In genomic region chr4:130984416-130985182, GRCm38 (mm10) we compare ENCODE assay signal across 19 mouse cellular contexts. TPM values are rescaled to one million over a fixed set of nuclear protein-coding genes. Genes with fewer than 3 reads are reported as not detected.
DNase-seq lines count a peak whose midpoint lies in the region; ATAC-seq lines count a peak whose summit lies in the region.
"Had no signal": no experiment of that assay in that cellular context is flagged by ENCODE, and none has a peak within 500 bp of the region (broad histone marks: within the 10 kb centered on the region; RNA-seq: fewer than 3 reads in every experiment).

No protein-coding gene starts in this region.

- WGBS in hindbrain, embryonic 10.5 days = 71% methylated on average over 17 of the region's 17 CpGs
- 68% methylated on average over 17 of the region's 17 CpGs for WGBS in hindbrain, embryonic 14.5 days
- WGBS in embryonic facial prominence, embryonic 13.5 days = 31% methylated on average over 17 of the region's 17 CpGs

- H3K4me1 ChIP-seq in hindbrain, embryonic 10.5 days (replicated peaks) = 0 out of 2 replicates have a peak, but pooled peaks cover 6% of the 10 kb centered on the region
- peaks cover 8% of the 10 kb centered on the region; the same call in 1 of the 2 replicates for H3K4me1 ChIP-seq in hindbrain, embryonic 14.5 days (replicated peaks; ENCODE audit: control insufficient read depth, insufficient read depth, low read length)
- H3K4me1 ChIP-seq in embryonic facial prominence, embryonic 13.5 days = peaks cover 21% of the 10 kb centered on the region
- H3K4me1 ChIP-seq: heart, embryonic 13.5 days; neural tube, embryonic 12.5 days; stomach, embryonic 15.5 days had no signal

- H3K4me2 ChIP-seq in hindbrain, embryonic 14.5 days (replicated peaks) = no peak overlapping the region
- no peak overlapping the region; the same call in 1 of the 2 replicates for H3K4me2 ChIP-seq in embryonic facial prominence, embryonic 13.5 days
- H3K4me2 ChIP-seq: heart, embryonic 13.5 days; limb, embryonic 13.5 days; neural tube, embryonic 12.5 days; stomach, embryonic 15.5 days had no signal

- H3K9me3 ChIP-seq in hindbrain, embryonic 10.5 days = no peaks in the 10 kb centered on the region
- no peaks in the 10 kb centered on the region for H3K9me3 ChIP-seq in hindbrain, embryonic 14.5 days (ENCODE audit: control insufficient read depth, low read length)
- H3K9me3 ChIP-seq in embryonic facial prominence, embryonic 13.5 days = no peaks in the 10 kb centered on the region
- H3K9me3 ChIP-seq: G1E; heart, embryonic 13.5 days; limb, embryonic 13.5 days; neural tube, embryonic 12.5 days; stomach, embryonic 15.5 days had no signal

- H3K27me3 ChIP-seq in hindbrain, embryonic 10.5 days (ENCODE audit: insufficient read depth, poor library complexity, severe bottlenecking) = peaks cover 3% of the 10 kb centered on the region; the same call in 1 of the 2 replicates
- no peaks in the 10 kb centered on the region for H3K27me3 ChIP-seq in hindbrain, embryonic 14.5 days (ENCODE audit: control insufficient read depth, insufficient read depth, low read length)
- H3K27me3 ChIP-seq in embryonic facial prominence, embryonic 13.5 days = 0 out of 2 replicates have a peak, but pooled peaks cover 7% of the 10 kb centered on the region
- H3K27me3 ChIP-seq: heart, embryonic 13.5 days; limb, embryonic 13.5 days; neural tube, embryonic 12.5 days; stomach, embryonic 15.5 days had no signal

- H3K27ac ChIP-seq in hindbrain, embryonic 10.5 days = peak overlapping the region; percentile 57; the same call in 1 of the 2 replicates
- no peak overlapping the region for H3K27ac ChIP-seq in hindbrain, embryonic 14.5 days
- peak overlapping the region; percentile 44; the same call in 1 of the 2 replicates for H3K27ac ChIP-seq in embryonic facial prominence, embryonic 13.5 days
- H3K27ac ChIP-seq: heart, embryonic 13.5 days; limb, embryonic 13.5 days; neural tube, embryonic 12.5 days; stomach, embryonic 15.5 days had no signal

- no peak overlapping the region for H3K4me3 ChIP-seq in hindbrain, embryonic 10.5 days
- no peak overlapping the region for H3K4me3 ChIP-seq in hindbrain, embryonic 14.5 days (replicated peaks; ENCODE audit: low read length)
- H3K4me3 ChIP-seq in embryonic facial prominence, embryonic 13.5 days = no peak overlapping the region
- H3K4me3 ChIP-seq: heart, embryonic 13.5 days; limb, embryonic 13.5 days; neural tube, embryonic 12.5 days; stomach, embryonic 15.5 days had no signal

- DNase-seq in hindbrain, embryonic 10.5 days (ENCODE audit: low spot score) = no peak
- DNase-seq in hindbrain, embryonic 14.5 days (ENCODE audit: low spot score) = no peak
- DNase-seq in Muller cell, postnatal 12 days (ENCODE audit: inconsistent ontology term) = peak; percentile 10
- DNase-seq in mesoderm, embryonic 11.5 days (ENCODE audit: low read depth, low spot score) = peak; percentile 4
- DNase-seq in spleen, adult 12 weeks (ENCODE audit: low spot score) = no peak
- DNase-seq in thymus, postnatal 14 days = no peak
- no peak for DNase-seq in spleen, postnatal 36 days (ENCODE audit: low spot score in 2 of 2)
- DNase-seq: adrenal gland, adult 8-10 months; cerebellum, adult 8-10 months; gastrocnemius, postnatal 25 days; heart, postnatal 4 days; kidney, adult 11 months; kidney, postnatal 36 days had no signal

- H3K36me3 ChIP-seq in hindbrain, embryonic 10.5 days = no peaks in the 10 kb centered on the region
- no peaks in the 10 kb centered on the region for H3K36me3 ChIP-seq in hindbrain, embryonic 14.5 days (replicated peaks; ENCODE audit: control insufficient read depth, insufficient read depth)
- H3K36me3 ChIP-seq in embryonic facial prominence, embryonic 13.5 days = no peaks in the 10 kb centered on the region
- H3K36me3 ChIP-seq: G1E; heart, embryonic 13.5 days; limb, embryonic 13.5 days; neural tube, embryonic 12.5 days; stomach, embryonic 15.5 days had no signal

- ATAC-seq in hindbrain, embryonic 14.5 days (ENCODE audit: low FRiP score) = no peak
- no peak for ATAC-seq in embryonic facial prominence, embryonic 13.5 days (ENCODE audit: insufficient number of reproducible peaks, insufficient read depth, low FRiP score, low TSS enrichment, low read depth)

- H3K9ac ChIP-seq in hindbrain, embryonic 14.5 days = no peak overlapping the region
- no peak overlapping the region for H3K9ac ChIP-seq in embryonic facial prominence, embryonic 13.5 days
- H3K9ac ChIP-seq: heart, embryonic 13.5 days; limb, embryonic 13.5 days; neural tube, embryonic 12.5 days; stomach, embryonic 15.5 days had no signal

RNA-seq across cellular contexts. Expression of gene Matn1, which starts 40.4 kb away (rescaled TPM):
- 0.17 TPM in 1 of 2 replicates, not detected in the other for polyA plus RNA-seq in hindbrain, embryonic 10.5 days (2016; fragmentation: Nextera tagmentation; extraction: Ambion mirVana)
- 0.43 TPM in 1 of 2 replicates, not detected in the other for polyA plus RNA-seq in hindbrain, embryonic 14.5 days (2014; fragmentation: Nextera tagmentation; extraction: Ambion mirVana)
- polyA plus RNA-seq in embryonic facial prominence, embryonic 13.5 days (2015; fragmentation: Nextera tagmentation; extraction: Ambion mirVana) = 28.7 and 31.4 TPM in 2 replicates
- polyA plus RNA-seq: heart, embryonic 13.5 days; stomach, embryonic 15.5 days had no signal

Comparison
In these comparisons a context has a peak if more than half of its experiments do, and no peak if none do; other contexts are left out.
1. DNase-seq: peak in Muller cell, postnatal 12 days (single experiment) and mesoderm, embryonic 11.5 days (single experiment); none in hindbrain, embryonic 10.5 days (single experiment), hindbrain, embryonic 14.5 days (single experiment), spleen, adult 12 weeks (single experiment), thymus, postnatal 14 days (single experiment) and spleen, postnatal 36 days (0 of 2).
2. RNA of gene Matn1, which starts 40.4 kb away (polyA plus RNA-seq): 28.7 to 31.4 TPM in embryonic facial prominence, embryonic 13.5 days; 0.43 TPM in hindbrain, embryonic 14.5 days and 0.17 TPM in hindbrain, embryonic 10.5 days; every median in the first group is over 10 times any median in the second.